In the genomic region with DNA sequence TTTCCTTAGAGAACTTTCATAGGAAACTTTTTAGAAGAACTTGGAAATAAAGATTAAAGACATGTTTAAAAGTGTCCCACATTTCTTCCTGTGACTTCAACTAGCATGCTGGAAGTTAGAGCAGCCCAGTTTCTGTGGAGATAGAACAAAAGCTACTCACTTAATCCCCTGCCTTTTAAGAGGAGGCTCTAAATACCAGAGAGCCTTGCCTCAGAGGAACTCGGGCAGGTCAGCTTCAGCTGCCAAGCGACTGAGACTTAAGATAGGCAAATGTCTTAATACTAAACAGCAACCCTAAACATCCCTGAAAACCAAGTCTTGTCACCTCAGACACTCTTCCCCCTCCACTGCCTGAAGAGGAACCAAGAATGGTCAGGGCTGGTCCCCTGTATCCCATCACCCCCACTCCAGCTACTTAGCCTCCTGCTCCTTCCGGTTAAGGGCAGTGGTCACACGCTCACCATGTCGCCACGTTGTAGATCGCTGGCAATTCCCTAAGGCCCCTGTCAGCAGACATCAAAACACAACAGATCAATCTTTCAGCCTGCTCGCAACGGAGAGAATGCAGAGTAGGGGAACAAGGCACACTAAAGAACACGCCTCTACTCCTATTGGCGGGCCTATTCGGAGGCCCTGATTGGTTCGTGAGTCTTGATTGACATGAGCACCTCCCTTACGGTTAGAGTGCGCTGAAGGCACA, we compare ENCODE assay signal across 8 mouse cellular contexts. TPM values are rescaled to one million over a fixed set of nuclear protein-coding genes. Genes with fewer than 3 reads are reported as not detected.
DNase-seq lines count a peak whose midpoint lies in the region; ATAC-seq and TF ChIP-seq lines count a peak whose summit lies in the region.
"Not testable (repeated sequence)": the region's sequence is repeated elsewhere in the genome, so short reads cannot be mapped to it uniquely, and the experiment has no call there.

A gene (minus strand): TSS at position 606 of the 700 bp plus-strand sequence.

- peak; percentile 94 for DNase-seq in MEL-GATA-1-ER (ENCODE audit: extremely low read depth, low read depth)
- peak; percentile 69 to 71 for DNase-seq in cerebellum, adult 2 months
- peak; percentile 72 for DNase-seq in heart, postnatal 25 days (ENCODE audit: low spot score)
- DNase-seq in layer of hippocampus, adult 11-12 months (ENCODE audit: low spot score), result peak; percentile 83
- peak; percentile 87 for DNase-seq in lung, adult 18-20 months

- ATAC-seq in forebrain, embryonic 16.5 days, result peak; percentile 100
- ATAC-seq in neural tube, embryonic 14.5 days (ENCODE audit: low read depth), result peak; percentile 100

- H3K9ac ChIP-seq in forebrain, embryonic 16.5 days (replicated peaks; ENCODE audit: low read depth, low read length), result peak within 1 kb of the TSS; percentile 63
- peak within 1 kb of the TSS; percentile 52; the same call in 1 of the 2 replicates for H3K9ac ChIP-seq in neural tube, embryonic 14.5 days (replicated peaks; ENCODE audit: low read depth, low read length)

- not testable (repeated sequence) for H3K4me1 ChIP-seq in cerebellum, adult 2 months (ENCODE audit: control insufficient read depth, insufficient read depth, low read length); forebrain, embryonic 16.5 days (replicated peaks; ENCODE audit: control insufficient read depth, insufficient read depth, low read length); neural tube, embryonic 14.5 days (ENCODE audit: control insufficient read depth, insufficient read depth, low read length); testis, adult 2 months (ENCODE audit: control insufficient read depth, insufficient read depth, low read length)

- 3% methylated on average over 15 of the region's 15 CpGs for WGBS in cerebellum, adult 2 months
- WGBS in forebrain, embryonic 16.5 days, result under 1% methylated on average over 15 of the region's 15 CpGs
- WGBS in neural tube, embryonic 14.5 days, result under 1% methylated on average over 15 of the region's 15 CpGs

- H3K9me3 ChIP-seq in forebrain, embryonic 16.5 days (ENCODE audit: control insufficient read depth, low read length); neural tube, embryonic 14.5 days (ENCODE audit: control insufficient read depth, low read length): not testable (repeated sequence)

- peak within 1 kb of the TSS; percentile 55 for H3K4me2 ChIP-seq in forebrain, embryonic 16.5 days (ENCODE audit: low read length)
- peak within 1 kb of the TSS; percentile 53 for H3K4me2 ChIP-seq in neural tube, embryonic 14.5 days (ENCODE audit: low read depth, low read length)

- H3K27ac ChIP-seq in cerebellum, adult 2 months (ENCODE audit: insufficient read depth, low read length); forebrain, embryonic 16.5 days (ENCODE audit: low read length); neural tube, embryonic 14.5 days (ENCODE audit: low read depth, low read length); testis, adult 2 months (ENCODE audit: control insufficient read depth, insufficient read depth, low read depth, low read length): not testable (repeated sequence)

- not testable (repeated sequence) for TF ChIP-seq POLR2A in cerebellum, adult 2 months (IDR thresholded peaks at IDR 0.05; ENCODE audit: borderline replicate concordance, insufficient read depth, low read length); testis, adult 2 months (IDR thresholded peaks at IDR 0.05; ENCODE audit: control insufficient read depth, low read depth, low read length)

- TF ChIP-seq CTCF in cerebellum, adult 2 months (IDR thresholded peaks at IDR 0.05; ENCODE audit: borderline replicate concordance, insufficient read depth, low read depth, low read length); testis, adult 2 months (IDR thresholded peaks at IDR 0.05; ENCODE audit: control insufficient read depth, insufficient read depth, insufficient replicate concordance, low read depth, low read length): not testable (repeated sequence)

- peak within 1 kb of the TSS; percentile 53 for H3K4me3 ChIP-seq in cerebellum, adult 2 months (replicated peaks; ENCODE audit: insufficient read depth, low read depth, low read length)
- H3K4me3 ChIP-seq in forebrain, embryonic 16.5 days (replicated peaks; ENCODE audit: low read length), result peak within 1 kb of the TSS; percentile 53
- H3K4me3 ChIP-seq in neural tube, embryonic 14.5 days (ENCODE audit: low read depth, low read length), result peak within 1 kb of the TSS; percentile 41
- H3K4me3 ChIP-seq in testis, adult 2 months (ENCODE audit: control insufficient read depth, low read depth, low read length), result peak within 1 kb of the TSS; percentile 81

- not testable (repeated sequence) for H3K27me3 ChIP-seq in cerebellum, adult 2 months (ENCODE audit: control insufficient read depth, insufficient read depth, low read length); forebrain, embryonic 16.5 days (replicated peaks; ENCODE audit: control insufficient read depth, insufficient read depth, low read length); neural tube, embryonic 14.5 days (ENCODE audit: control insufficient read depth, insufficient read depth, low read length); testis, adult 2 months (ENCODE audit: control insufficient read depth, insufficient read depth, low read length)

- H3K36me3 ChIP-seq in forebrain, embryonic 16.5 days (ENCODE audit: control insufficient read depth, insufficient read depth); neural tube, embryonic 14.5 days (ENCODE audit: control insufficient read depth, insufficient read depth, low read length); testis, adult 2 months (ENCODE audit: control insufficient read depth, insufficient read depth, low read length): not testable (repeated sequence)

- intact Hi-C loops in heart, postnatal 25 days (cut with DNase I), result loop anchor here (2.0 to 10.0 kb wide), 3 partner anchors 134 to 231 kb away; a partner anchor contains a TSS

RNA-seq across cellular contexts. Expression of the gene that starts here (rescaled TPM):
- polyA plus RNA-seq in cerebellum, adult 2 months (2012; rRNA removed), result 1.7 and 1.8 TPM in 2 replicates
- polyA plus RNA-seq in forebrain, embryonic 16.5 days (2015; fragmentation: Nextera tagmentation; extraction: Ambion mirVana), result 12.0 and 13.3 TPM in 2 replicates
- under 1 TPM; 0.88 to 0.89 TPM for total RNA-seq in heart, postnatal 25 days (2021)
- 7.3 and 9.2 TPM in 2 replicates for polyA plus RNA-seq in neural tube, embryonic 14.5 days (2014; fragmentation: Nextera tagmentation; extraction: Ambion mirVana)
- not detected in 2 replicates for polyA plus RNA-seq in testis, adult 2 months (2012; rRNA removed)

Comparison
In these comparisons a context has a peak if more than half of its experiments do, and no peak if none do; other contexts are left out.
1. Peak in DNase-seq in heart, postnatal 25 days; RNA of the gene not detected or under 1 TPM.